Mouse (Mus musculus): Measurements from ENCODE around the gene Pde4c. TPM values are rescaled to one million over a fixed set of nuclear protein-coding genes. Genes with fewer than 3 reads are reported as not detected.
A peak's percentile ranks its signal among the peaks of the same experiment; 100 is the strongest.

The Pde4c gene
- polyA plus RNA-seq, 1 experiment from 2014 or later: 0.23 TPM

DNA sequence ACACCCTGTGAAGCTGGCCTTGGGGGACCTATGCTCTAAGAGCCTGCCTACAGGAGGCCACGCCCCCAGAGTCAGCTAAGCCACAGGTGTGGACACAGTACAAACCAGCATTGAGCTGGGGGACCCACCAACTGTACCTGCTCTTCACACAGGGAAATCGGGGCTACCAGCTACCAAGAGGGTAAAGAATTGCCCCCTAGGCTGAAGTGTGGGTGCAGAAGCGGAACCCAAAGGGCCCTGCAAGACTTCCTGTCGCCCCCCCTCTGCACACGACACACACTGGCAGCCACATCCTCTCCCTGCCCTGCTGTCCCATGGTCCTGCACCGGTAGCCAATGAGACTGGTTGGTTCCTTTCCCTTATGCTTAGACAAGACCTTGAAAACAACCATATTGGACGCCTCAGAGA, 67.8 kb downstream of the Pde4c start:
- no peaks in the 10 kb centered on the region for H3K9me3 ChIP-seq
- H3K4me3 ChIP-seq: peak overlapping the region; percentile 60
- H3K36me3 ChIP-seq: peaks cover 33% of the 10 kb centered on the region
- WGBS: 84% methylated on average over 7 of the region's 7 CpGs
- peaks cover 40% of the 10 kb centered on the region for H3K4me1 ChIP-seq (replicated peaks)
- H3K4me2 ChIP-seq: peak overlapping the region; percentile 69
- H3K27ac ChIP-seq: no peak overlapping the region
- ATAC-seq (ENCODE audit: low FRiP score): no peak
- peaks cover 24% of the 10 kb centered on the region for H3K27me3 ChIP-seq
- H3K9ac ChIP-seq: peak overlapping the region; percentile 88

DNA sequence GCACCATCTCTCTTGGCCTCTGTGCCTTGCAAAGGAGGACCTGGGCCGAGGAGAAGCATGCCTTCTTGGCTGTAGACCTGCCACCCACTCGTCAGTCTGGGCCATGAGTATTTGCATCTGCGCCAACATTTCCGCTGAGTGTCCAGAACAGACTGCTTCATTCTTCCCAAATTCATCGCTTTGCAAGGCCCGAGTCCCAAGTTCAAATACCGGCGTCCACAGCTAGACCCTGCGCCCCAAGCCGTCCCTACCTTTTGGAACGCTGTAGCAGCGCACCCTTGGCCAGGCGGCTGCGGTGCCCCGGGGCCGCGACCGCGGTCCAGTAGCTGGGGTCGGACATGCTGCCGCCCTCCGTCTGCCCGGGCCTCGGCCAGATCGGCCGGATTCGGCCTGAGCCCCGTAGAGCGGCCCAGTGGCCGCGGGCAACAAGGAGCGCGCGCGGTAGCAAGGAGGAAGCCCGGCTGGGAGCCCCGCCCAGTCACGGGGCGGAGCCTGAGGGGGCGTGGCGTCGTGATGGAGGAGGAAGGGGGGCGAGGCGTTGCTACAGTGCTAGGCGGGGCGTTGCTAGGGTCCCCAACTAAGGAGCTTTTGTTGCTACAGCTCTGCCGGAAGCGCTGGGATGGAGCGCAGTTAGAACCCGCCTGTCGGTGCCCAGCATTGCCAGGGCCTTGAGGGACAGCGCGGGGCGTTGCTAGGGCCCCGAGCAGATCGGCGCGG, 68.6 kb downstream of the Pde4c start:
- Histone ChIP-seq H3K4me1 (replicated peaks) (peaks cover 45% of the 10 kb centered on the region), H3K4me2 (peak overlapping the region; percentile 69), H3K27ac (peak overlapping the region; percentile 90), H3K9ac (peak overlapping the region; percentile 88), H3K36me3 (peaks cover 24% of the 10 kb centered on the region), H3K4me3 (peak overlapping the region; percentile 60), H3K27me3 (peaks cover 24% of the 10 kb centered on the region), H3K9me3 (no peaks in the 10 kb centered on the region)
- peak; percentile 87 for ATAC-seq (ENCODE audit: low FRiP score)
- WGBS: 6% methylated on average over 58 of the region's 58 CpGs

DNA sequence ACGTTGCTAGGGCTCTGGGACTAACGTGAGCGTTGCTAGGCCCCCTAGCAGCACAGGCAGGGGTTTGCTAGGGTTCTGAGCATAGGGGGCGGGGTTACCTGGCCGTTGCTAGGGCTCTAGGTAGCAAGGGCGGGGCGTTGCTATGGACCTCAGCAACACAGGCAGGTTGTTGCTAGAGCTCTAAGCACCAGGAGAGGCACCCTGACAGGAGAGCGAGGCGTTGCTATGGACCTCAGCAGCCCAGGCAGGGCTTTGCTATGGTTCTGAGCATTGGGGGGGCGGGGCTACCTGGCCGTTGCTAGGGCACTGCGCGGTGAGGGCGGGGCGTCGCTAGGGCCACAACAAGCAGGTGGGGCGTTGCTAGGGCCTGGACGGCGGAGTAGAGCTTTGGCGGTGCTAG, 69.2 kb downstream of the Pde4c start:
- ATAC-seq (ENCODE audit: low FRiP score): peak; percentile 56; the same call in 1 of the 2 replicates
- WGBS: under 1% methylated on average over 20 of the region's 20 CpGs
- peaks cover 48% of the 10 kb centered on the region for H3K4me1 ChIP-seq (replicated peaks)

DNA sequence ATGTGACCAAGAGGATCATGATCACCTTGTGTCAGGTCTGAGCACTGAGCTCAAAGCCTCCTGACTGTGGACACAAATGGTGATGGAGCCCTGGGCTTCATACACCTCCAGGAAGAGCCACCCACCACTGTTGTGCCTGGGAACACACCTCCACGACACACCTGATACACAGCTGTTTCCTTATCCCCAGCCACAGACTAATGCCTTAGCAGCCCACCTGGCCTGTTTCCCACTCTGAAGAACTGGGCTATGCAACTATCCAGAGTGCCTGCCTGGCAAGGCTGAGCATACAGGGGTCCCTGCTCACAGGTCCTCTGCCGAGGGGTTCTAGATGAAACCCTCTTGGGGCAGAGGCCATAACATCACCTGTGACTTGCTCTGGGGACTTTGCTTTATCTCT, 70.7 kb downstream of the Pde4c start:
- peaks cover 52% of the 10 kb centered on the region for H3K4me1 ChIP-seq (replicated peaks)

More for the DNA sequence above, 69.2 kb downstream of the Pde4c start:
- Histone ChIP-seq H3K27me3 (peaks cover 24% of the 10 kb centered on the region), H3K9me3 (no peaks in the 10 kb centered on the region), H3K4me2 (peak overlapping the region; percentile 69), H3K36me3 (peaks cover 19% of the 10 kb centered on the region), H3K4me3 (peak overlapping the region; percentile 60), H3K27ac (peak overlapping the region; percentile 90), H3K9ac (peak overlapping the region; percentile 88)

DNA sequence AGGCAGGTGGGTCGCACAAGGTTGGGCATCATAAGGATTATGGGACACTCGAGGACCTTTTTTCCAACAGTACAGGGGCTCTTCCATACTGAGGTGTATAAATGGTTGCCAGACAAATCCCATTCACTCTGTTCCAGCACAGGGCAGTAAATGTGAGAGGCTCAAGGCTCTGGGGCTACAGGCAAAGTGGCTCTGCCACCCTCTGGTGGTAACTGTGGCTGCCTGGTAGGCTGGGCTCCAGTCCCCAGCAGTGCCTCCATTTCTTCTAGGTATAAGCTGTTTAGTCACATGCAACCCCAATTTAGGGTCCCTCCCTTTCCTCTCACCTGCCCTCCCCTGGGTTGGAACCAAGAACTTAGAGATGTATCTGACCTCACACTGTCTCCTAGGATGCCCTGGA, 71.8 kb downstream of the Pde4c start:
- Histone ChIP-seq H3K4me1 (replicated peaks) (peaks cover 51% of the 10 kb centered on the region), H3K9me3 (no peaks in the 10 kb centered on the region)

More for the DNA sequence above, 70.7 kb downstream of the Pde4c start:
- Histone ChIP-seq H3K36me3 (0 out of 2 replicates have a peak, but pooled peaks cover 5% of the 10 kb centered on the region), H3K27me3 (peaks cover 25% of the 10 kb centered on the region), H3K4me3 (no peak overlapping the region), H3K9ac (no peak overlapping the region), H3K9me3 (no peaks in the 10 kb centered on the region), H3K4me2 (no peak overlapping the region), H3K27ac (no peak overlapping the region)
- ATAC-seq (ENCODE audit: low FRiP score): no peak
- WGBS: 88% methylated on average over 2 of the region's 2 CpGs

DNA sequence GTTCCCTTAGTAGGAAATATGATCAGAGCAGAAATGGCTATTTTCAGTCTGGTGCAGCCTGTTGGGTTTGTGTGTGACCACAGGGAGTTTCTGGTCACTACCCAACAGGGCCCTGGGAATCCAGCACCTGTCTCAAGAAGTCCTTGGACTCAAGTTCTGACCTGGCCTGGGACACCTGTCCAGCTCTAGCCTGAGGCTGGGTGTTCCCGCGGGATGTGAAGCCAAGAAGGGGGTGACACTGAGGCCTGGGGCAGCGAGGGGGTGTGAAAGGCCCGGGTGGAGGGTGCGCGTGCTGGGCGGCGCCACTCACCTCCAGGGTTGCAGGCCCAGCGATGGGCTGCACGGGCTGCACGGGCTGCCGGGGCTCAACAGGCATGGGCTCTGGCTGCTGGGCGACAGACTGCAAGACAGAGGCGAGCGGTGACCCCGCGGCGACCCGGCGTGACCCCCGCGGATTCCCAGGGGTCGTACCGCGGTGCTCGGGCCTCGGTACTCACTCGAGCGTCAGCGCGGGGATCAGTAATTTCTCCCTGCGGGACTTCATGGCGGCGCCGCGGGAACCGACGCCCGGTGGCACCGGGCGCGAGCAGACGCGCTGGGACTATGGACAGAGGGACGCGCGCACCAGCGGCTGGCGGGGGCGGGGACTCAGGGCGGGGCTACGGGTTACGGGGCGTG, 73.0 kb downstream of the Pde4c start:
- Histone ChIP-seq H3K36me3 (no peaks in the 10 kb centered on the region), H3K4me1 (replicated peaks) (peaks cover 46% of the 10 kb centered on the region), H3K27me3 (peaks cover 38% of the 10 kb centered on the region), H3K4me2 (peak overlapping the region; percentile 87), H3K4me3 (peak overlapping the region; percentile 53), H3K27ac (peak overlapping the region; percentile 44), H3K9ac (peak overlapping the region; percentile 75), H3K9me3 (no peaks in the 10 kb centered on the region)
- under 1% methylated on average over 54 of the region's 54 CpGs for WGBS
- ATAC-seq (ENCODE audit: low FRiP score): peak; percentile 1; the same call in 1 of the 2 replicates

More for the DNA sequence above, 71.8 kb downstream of the Pde4c start:
- Histone ChIP-seq H3K36me3 (no peaks in the 10 kb centered on the region), H3K4me2 (no peak overlapping the region), H3K4me3 (no peak overlapping the region), H3K27ac (no peak overlapping the region), H3K9ac (no peak overlapping the region), H3K27me3 (peaks cover 30% of the 10 kb centered on the region)
- no peak for ATAC-seq (ENCODE audit: low FRiP score)
- WGBS: 79% methylated on average over 2 of the region's 2 CpGs

DNA sequence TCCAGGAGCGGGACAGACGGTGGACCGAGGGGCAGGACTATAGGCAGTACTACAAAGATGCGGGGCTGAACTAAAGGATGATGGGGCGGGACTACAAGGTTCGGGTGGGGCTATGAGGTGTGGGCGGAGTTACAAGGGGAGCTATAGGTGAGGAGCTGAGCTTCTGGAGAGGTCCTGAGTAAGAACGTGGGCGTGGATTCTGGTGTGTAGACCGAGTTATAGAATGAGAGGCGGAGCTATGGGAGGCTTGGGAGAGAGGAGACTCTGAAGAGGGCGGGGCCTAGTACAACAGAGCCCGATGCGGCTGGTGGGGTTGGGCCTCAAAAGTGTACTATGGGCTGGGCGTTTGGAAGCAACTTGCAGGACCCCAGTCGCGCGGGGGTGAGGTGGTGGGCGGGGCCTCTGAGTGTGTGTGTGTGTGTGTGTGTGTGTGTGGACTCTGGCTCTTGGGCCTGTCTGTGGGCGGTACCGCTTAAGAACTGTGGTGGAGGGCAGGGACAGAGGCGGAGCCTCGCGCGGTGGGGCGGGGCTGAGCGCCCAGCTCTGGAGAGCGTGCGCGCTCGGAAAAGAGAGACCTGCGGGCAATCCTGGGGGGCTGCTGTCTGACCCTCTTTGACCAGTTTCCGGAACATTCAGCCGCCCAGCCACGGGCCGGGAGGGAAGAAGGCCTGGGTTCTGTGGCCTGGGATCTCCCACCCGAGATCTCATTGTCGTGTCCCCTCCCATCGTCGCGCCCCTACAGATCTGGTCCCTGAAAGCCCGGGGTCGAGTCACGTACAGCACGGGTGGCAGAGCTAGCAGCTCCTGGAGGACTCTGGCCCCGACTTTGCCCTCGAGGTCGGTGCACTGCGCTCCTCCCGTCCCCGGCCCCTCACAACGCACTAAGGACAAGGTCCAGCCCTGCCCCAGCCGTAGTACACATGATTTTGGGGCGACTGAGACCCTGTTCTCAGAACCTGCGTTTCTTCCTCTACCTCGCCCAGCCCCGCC, 73.9 kb downstream of the Pde4c start:
- under 1% methylated on average over 52 of the region's 57 CpGs for WGBS
- Histone ChIP-seq H3K4me1 (replicated peaks) (peaks cover 42% of the 10 kb centered on the region), H3K27ac (peak overlapping the region; percentile 48; the same call in 1 of the 2 replicates), H3K4me3 (peak overlapping the region; percentile 53), H3K9me3 (no peaks in the 10 kb centered on the region), H3K36me3 (no peaks in the 10 kb centered on the region), H3K27me3 (peaks cover 47% of the 10 kb centered on the region), H3K9ac (peak overlapping the region; percentile 75), H3K4me2 (peak overlapping the region; percentile 87)
- ATAC-seq (ENCODE audit: low FRiP score): peak; percentile 82

DNA sequence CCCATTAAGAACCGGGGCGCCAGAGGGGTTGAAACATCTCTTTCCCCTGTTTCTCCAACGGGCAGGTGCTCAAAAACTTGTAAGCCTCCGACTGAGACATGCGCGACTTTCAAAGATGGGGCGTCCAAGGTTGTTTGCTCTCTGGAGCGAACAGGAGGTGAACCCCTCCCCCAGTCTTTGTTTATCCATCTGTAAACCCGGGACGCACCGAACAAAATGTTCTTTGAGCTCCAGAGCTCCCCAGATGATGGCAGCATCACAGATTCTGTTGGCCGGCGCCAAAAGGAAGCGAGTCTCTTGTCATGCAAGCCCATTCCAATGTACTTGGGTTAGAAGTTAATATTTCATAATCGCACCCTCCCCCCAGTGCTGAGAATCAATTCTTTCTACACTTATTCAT, 74.8 kb downstream of the Pde4c start:
- WGBS: 11% methylated on average over 15 of the region's 15 CpGs
- H3K9ac ChIP-seq: peak overlapping the region; percentile 75; the same call in 1 of the 2 replicates
- H3K9me3 ChIP-seq: no peaks in the 10 kb centered on the region
- peak overlapping the region; percentile 87 for H3K4me2 ChIP-seq
- no peak overlapping the region for H3K27ac ChIP-seq
- peaks cover 35% of the 10 kb centered on the region for H3K4me1 ChIP-seq (replicated peaks)
- H3K36me3 ChIP-seq: no peaks in the 10 kb centered on the region
- peak overlapping the region; percentile 53 for H3K4me3 ChIP-seq
- ATAC-seq (ENCODE audit: low FRiP score): no peak
- H3K27me3 ChIP-seq: peaks cover 56% of the 10 kb centered on the region

DNA sequence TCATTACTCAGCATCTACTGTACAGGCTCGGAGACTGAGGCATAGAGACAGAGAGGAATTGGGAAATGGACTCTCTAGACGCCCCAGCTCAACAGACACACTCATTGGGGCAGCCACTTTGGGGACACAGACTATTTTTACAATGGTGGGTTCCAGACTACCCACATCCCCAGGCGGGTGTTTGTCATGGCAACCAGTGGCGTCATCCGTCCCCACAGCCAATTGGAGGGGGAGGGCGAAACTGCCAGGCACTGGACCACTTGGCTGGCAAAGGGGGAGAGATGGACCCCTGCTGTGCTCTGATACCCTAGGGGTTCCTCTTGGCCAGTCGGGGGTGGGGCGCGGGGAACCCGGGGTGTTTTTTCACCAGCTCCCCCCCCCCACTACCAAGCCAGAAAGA, 77.1 kb downstream of the Pde4c start:
- Histone ChIP-seq H3K4me2 (no peak overlapping the region), H3K36me3 (no peaks in the 10 kb centered on the region), H3K4me3 (no peak overlapping the region), H3K4me1 (replicated peaks) (peaks cover 43% of the 10 kb centered on the region), H3K27me3 (peaks cover 75% of the 10 kb centered on the region), H3K9ac (no peak overlapping the region), H3K9me3 (no peaks in the 10 kb centered on the region), H3K27ac (no peak overlapping the region; the same call in 1 of the 2 replicates)
- WGBS: 47% methylated on average over 10 of the region's 10 CpGs
- no peak for ATAC-seq (ENCODE audit: low FRiP score)
